Mouse (Mus musculus): ENCODE measurements around the gene Slc36a2. TPM values are rescaled to one million over a fixed set of nuclear protein-coding genes. Genes with fewer than 3 reads are reported as not detected.

The Slc36a2 gene
- polyA plus RNA-seq, 1 experiment from 2014 or later, result 3.7 TPM

GRCm38 (mm10) chr11:55183124-55183523 is 1.8 kb downstream of the Slc36a2 start:
- Histone ChIP-seq H3K9me3 (no peaks in the 10 kb centered on the region), H3K27ac (peak overlapping the region; percentile 29; the same call in 1 of the 2 replicates), H3K27me3 (no peaks in the 10 kb centered on the region), H3K36me3 (no peaks in the 10 kb centered on the region), H3K4me2 (no peak overlapping the region), H3K4me3 (no peak overlapping the region), H3K9ac (no peak overlapping the region), H3K4me1 (0 out of 2 replicates have a peak, but pooled peaks cover 9% of the 10 kb centered on the region)
- 34% methylated on average over 7 of the region's 7 CpGs for WGBS
- peak; percentile 71; the same call in 1 of the 2 replicates for ATAC-seq (ENCODE audit: borderline replicate concordance, extremely low read depth, low FRiP score, low TSS enrichment)

- no peaks in the 10 kb centered on the region; the same call in 1 of the 2 replicates for H3K27me3 ChIP-seq
Measured at GRCm38 (mm10) chr11:55179856-55180255, 5.0 kb downstream of the Slc36a2 start.

GRCm38 (mm10) chr11:55178830-55179229 is 6.0 kb downstream of the Slc36a2 start:
- H3K9ac ChIP-seq, result no peak overlapping the region
- WGBS, result 68% methylated on average over 4 of the region's 4 CpGs

More at GRCm38 (mm10) chr11:55179856-55180255, 5.0 kb downstream of the Slc36a2 start:
- Histone ChIP-seq H3K9me3 (no peaks in the 10 kb centered on the region), H3K4me2 (no peak overlapping the region), H3K4me3 (no peak overlapping the region), H3K36me3 (no peaks in the 10 kb centered on the region), H3K27ac (no peak overlapping the region), H3K4me1 (0 out of 2 replicates have a peak, but pooled peaks cover 8% of the 10 kb centered on the region), H3K9ac (no peak overlapping the region)
- no peak for ATAC-seq (ENCODE audit: borderline replicate concordance, extremely low read depth, low FRiP score, low TSS enrichment)
- 86% methylated on average over 3 of the region's 3 CpGs for WGBS

GRCm38 (mm10) chr11:55170501-55170900 is 14.4 kb downstream of the Slc36a2 start:
- no peak for ATAC-seq (ENCODE audit: borderline replicate concordance, extremely low read depth, low FRiP score, low TSS enrichment)
- Histone ChIP-seq H3K27me3 (peaks cover 4% of the 10 kb centered on the region), H3K4me2 (no peak overlapping the region), H3K9me3 (no peaks in the 10 kb centered on the region), H3K27ac (no peak overlapping the region), H3K9ac (no peak overlapping the region), H3K4me3 (no peak overlapping the region), H3K36me3 (no peaks in the 10 kb centered on the region), H3K4me1 (no peaks in the 10 kb centered on the region)
- WGBS, result 56% methylated on average over 4 of the region's 4 CpGs

More at GRCm38 (mm10) chr11:55178830-55179229, 6.0 kb downstream of the Slc36a2 start:
- Histone ChIP-seq H3K36me3 (no peaks in the 10 kb centered on the region), H3K4me2 (no peak overlapping the region), H3K27ac (no peak overlapping the region), H3K4me1 (0 out of 2 replicates have a peak, but pooled peaks cover 6% of the 10 kb centered on the region), H3K27me3 (peaks cover 4% of the 10 kb centered on the region), H3K4me3 (no peak overlapping the region), H3K9me3 (no peaks in the 10 kb centered on the region)
- no peak for ATAC-seq (ENCODE audit: borderline replicate concordance, extremely low read depth, low FRiP score, low TSS enrichment)

GRCm38 (mm10) chr11:55168914-55169313 is 16.0 kb downstream of the Slc36a2 start:
- no peak overlapping the region for H3K27ac ChIP-seq
- H3K4me2 ChIP-seq, result no peak overlapping the region
- no peak overlapping the region for H3K4me3 ChIP-seq
- no peaks in the 10 kb centered on the region for H3K9me3 ChIP-seq
- H3K36me3 ChIP-seq, result no peaks in the 10 kb centered on the region
- H3K27me3 ChIP-seq, result no peaks in the 10 kb centered on the region
- WGBS, result 78% methylated on average over 6 of the region's 6 CpGs
- no peaks in the 10 kb centered on the region for H3K4me1 ChIP-seq
- ATAC-seq (ENCODE audit: borderline replicate concordance, extremely low read depth, low FRiP score, low TSS enrichment), result no peak
- H3K9ac ChIP-seq, result no peak overlapping the region

- H3K36me3 ChIP-seq, result no peaks in the 10 kb centered on the region
- H3K9ac ChIP-seq, result no peak overlapping the region
- H3K27ac ChIP-seq, result no peak overlapping the region
- H3K9me3 ChIP-seq, result no peaks in the 10 kb centered on the region
- 78% methylated on average over 4 of the region's 4 CpGs for WGBS
- no peak overlapping the region for H3K4me2 ChIP-seq
- H3K4me3 ChIP-seq, result no peak overlapping the region
- ATAC-seq (ENCODE audit: borderline replicate concordance, extremely low read depth, low FRiP score, low TSS enrichment), result no peak
- H3K27me3 ChIP-seq, result no peaks in the 10 kb centered on the region
- H3K4me1 ChIP-seq, result no peaks in the 10 kb centered on the region
Measured at GRCm38 (mm10) chr11:55168504-55168903, 16.4 kb downstream of the Slc36a2 start.

- Histone ChIP-seq H3K4me3 (no peak overlapping the region), H3K4me2 (no peak overlapping the region), H3K9ac (no peak overlapping the region), H3K36me3 (no peaks in the 10 kb centered on the region), H3K27ac (no peak overlapping the region), H3K4me1 (no peaks in the 10 kb centered on the region), H3K9me3 (no peaks in the 10 kb centered on the region), H3K27me3 (no peaks in the 10 kb centered on the region)
- no peak for ATAC-seq (ENCODE audit: borderline replicate concordance, extremely low read depth, low FRiP score, low TSS enrichment)
- 86% methylated on average over 7 of the region's 7 CpGs for WGBS
Measured at GRCm38 (mm10) chr11:55165748-55166147, 19.1 kb downstream of the Slc36a2 start.

GRCm38 (mm10) chr11:55164723-55165122 is 20.2 kb downstream of the Slc36a2 start:
- H3K4me2 ChIP-seq, result no peak overlapping the region
- ATAC-seq (ENCODE audit: borderline replicate concordance, extremely low read depth, low FRiP score, low TSS enrichment), result no peak
- no peaks in the 10 kb centered on the region for H3K27me3 ChIP-seq
- H3K4me1 ChIP-seq, result no peaks in the 10 kb centered on the region
- H3K9ac ChIP-seq, result no peak overlapping the region
- WGBS, result 41% methylated on average over 3 of the region's 3 CpGs
- H3K27ac ChIP-seq, result no peak overlapping the region
- no peaks in the 10 kb centered on the region for H3K9me3 ChIP-seq
- H3K4me3 ChIP-seq, result no peak overlapping the region
- no peaks in the 10 kb centered on the region for H3K36me3 ChIP-seq

GRCm38 (mm10) chr11:55162670-55163069 is 22.2 kb downstream of the Slc36a2 start:
- Histone ChIP-seq H3K9ac (no peak overlapping the region), H3K4me1 (no peaks in the 10 kb centered on the region), H3K27me3 (no peaks in the 10 kb centered on the region), H3K27ac (no peak overlapping the region), H3K9me3 (no peaks in the 10 kb centered on the region), H3K4me2 (no peak overlapping the region), H3K36me3 (no peaks in the 10 kb centered on the region), H3K4me3 (no peak overlapping the region)
- 46% methylated on average over 9 of the region's 9 CpGs for WGBS
- no peak for ATAC-seq (ENCODE audit: borderline replicate concordance, extremely low read depth, low FRiP score, low TSS enrichment)

- no peak for ATAC-seq (ENCODE audit: borderline replicate concordance, extremely low read depth, low FRiP score, low TSS enrichment)
- H3K4me2 ChIP-seq, result no peak overlapping the region
- no peak overlapping the region for H3K9ac ChIP-seq
- WGBS, result 52% methylated on average over 13 of the region's 13 CpGs
- H3K9me3 ChIP-seq, result no peaks in the 10 kb centered on the region
- no peak overlapping the region for H3K4me3 ChIP-seq
- H3K27ac ChIP-seq, result no peak overlapping the region
- H3K36me3 ChIP-seq, result no peaks in the 10 kb centered on the region
- H3K27me3 ChIP-seq, result no peaks in the 10 kb centered on the region
- H3K4me1 ChIP-seq, result no peaks in the 10 kb centered on the region
Measured at GRCm38 (mm10) chr11:55158785-55159359, 26.0 kb downstream of the Slc36a2 start.

- Histone ChIP-seq H3K36me3 (no peaks in the 10 kb centered on the region), H3K9me3 (no peaks in the 10 kb centered on the region), H3K4me3 (no peak overlapping the region), H3K27ac (no peak overlapping the region), H3K4me1 (no peaks in the 10 kb centered on the region), H3K27me3 (no peaks in the 10 kb centered on the region), H3K4me2 (no peak overlapping the region), H3K9ac (no peak overlapping the region)
- WGBS, result 70% methylated on average over 6 of the region's 6 CpGs
- ATAC-seq (ENCODE audit: borderline replicate concordance, extremely low read depth, low FRiP score, low TSS enrichment), result no peak
Measured at GRCm38 (mm10) chr11:55155070-55155421, 29.8 kb downstream of the Slc36a2 start.

- ATAC-seq (ENCODE audit: borderline replicate concordance, extremely low read depth, low FRiP score, low TSS enrichment), result no peak
- Histone ChIP-seq H3K36me3 (no peaks in the 10 kb centered on the region), H3K9me3 (no peaks in the 10 kb centered on the region), H3K27ac (no peak overlapping the region), H3K4me3 (no peak overlapping the region), H3K4me1 (no peaks in the 10 kb centered on the region), H3K27me3 (no peaks in the 10 kb centered on the region), H3K9ac (no peak overlapping the region), H3K4me2 (no peak overlapping the region)
- WGBS, result 30% methylated on average over 3 of the region's 3 CpGs
Measured at GRCm38 (mm10) chr11:55154398-55155069, 30.3 kb downstream of the Slc36a2 start.

All from lung, embryonic 15.5 days (tissue).